Mouse (Mus musculus) B cell, adult 2 months (primary cell): ENCODE measurements around the gene Usp20.

Source experiments
- DNase-seq, 2 experiments: peaks; one replicate each; pipeline ENCODE4 v3.0.0; 2022

The Usp20 gene

DNA sequence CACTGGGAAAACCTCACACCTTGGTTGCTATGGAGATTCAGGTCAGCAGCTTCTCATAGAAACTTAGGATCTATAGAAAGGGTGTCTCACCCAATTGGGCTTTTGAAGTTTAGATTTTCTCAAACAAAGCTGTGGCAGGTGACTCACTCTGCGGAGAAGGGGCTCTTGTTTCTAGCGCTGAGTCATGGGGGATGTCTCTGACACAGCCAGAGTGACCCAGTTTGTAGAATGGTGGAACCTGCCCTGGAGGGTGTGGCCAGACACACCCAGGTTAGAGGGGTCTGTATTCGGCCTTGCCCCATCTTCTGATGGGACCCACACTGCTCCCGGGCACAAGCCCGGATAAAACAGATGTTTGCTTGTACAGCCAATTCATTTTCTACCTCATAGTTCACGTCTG, 60.8 kb downstream of the Usp20 start:
- no peak for DNase-seq

DNA sequence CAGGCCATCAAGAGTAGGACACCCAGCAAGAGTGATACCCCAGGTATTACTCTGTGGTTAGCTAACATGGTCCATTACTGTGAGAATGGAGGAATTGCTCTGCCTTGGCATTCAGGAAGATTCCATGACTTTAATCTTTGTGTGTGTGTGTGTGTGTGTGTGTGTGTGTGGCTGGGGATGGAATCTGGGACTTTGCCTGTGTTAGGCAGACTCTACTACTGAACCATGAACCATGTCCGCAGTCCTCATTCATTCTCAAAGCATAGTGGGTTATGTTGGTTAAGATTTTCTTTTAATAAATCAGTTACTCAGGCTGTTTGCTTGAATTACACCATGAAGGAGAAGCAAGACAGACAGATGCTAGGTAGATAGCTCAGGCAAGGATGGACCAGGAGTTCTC, 61.8 kb downstream of the Usp20 start:
- no peak for DNase-seq

DNA sequence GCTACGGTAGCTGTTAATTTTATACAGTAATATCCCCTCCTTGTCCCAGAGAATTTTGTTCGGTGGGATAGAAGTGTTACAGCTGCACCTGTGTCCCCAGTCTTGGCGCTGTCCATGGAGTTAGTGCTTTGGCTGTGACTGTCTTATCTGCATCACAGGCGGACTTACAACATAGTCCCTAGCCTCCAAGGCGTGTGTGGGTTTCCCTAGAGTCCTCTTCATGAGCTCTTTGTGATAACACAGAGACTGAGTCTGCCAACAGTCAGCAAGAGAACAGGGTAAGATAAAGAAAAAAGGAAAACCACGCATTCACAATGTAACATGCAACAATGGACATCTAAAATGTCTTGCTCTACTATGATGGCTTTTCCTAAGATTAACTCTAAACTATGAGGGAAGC, 66.0 kb downstream of the Usp20 start:
- no peak for DNase-seq

DNA sequence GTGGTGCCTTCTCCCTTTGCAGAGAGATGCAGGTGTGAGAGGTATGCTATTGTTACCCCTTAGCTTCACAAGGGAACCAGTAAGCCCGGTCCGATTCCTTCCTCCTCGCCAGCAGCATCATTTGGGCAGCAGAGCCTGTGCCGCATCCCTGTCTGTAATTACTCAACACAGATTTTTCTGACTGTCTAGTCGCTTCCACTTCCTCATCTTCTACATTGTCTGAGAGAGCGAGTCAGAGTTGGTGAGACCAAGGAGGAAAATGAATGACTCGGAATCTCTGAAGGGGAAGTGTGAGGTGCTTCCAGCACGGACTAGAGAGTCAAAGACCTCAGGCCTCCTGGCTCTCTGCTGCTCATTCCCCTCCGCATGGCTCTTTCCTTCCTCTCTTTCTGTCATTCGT, 70.4 kb downstream of the Usp20 start:
- DNase-seq, result no peak

DNA sequence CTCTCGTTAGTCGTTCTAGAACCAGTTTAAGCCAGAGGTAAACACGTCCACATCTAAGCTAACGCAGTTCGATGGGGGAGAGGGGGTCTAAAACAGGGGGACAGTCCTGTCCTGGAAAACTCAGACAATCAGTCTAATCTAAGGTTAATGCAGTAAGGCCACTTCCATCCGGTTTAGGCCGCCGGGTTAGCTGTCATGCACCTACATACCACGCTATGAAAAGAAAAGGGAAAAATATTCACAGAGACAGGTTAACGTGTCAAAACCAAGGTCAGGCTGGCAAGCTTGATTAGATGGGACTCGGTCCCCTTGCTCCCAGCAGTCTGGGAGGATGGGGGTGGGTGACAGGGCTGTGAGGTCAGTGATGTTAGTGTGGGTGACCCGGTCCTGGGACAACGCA, 71.3 kb downstream of the Usp20 start:
- no peak for DNase-seq

DNA sequence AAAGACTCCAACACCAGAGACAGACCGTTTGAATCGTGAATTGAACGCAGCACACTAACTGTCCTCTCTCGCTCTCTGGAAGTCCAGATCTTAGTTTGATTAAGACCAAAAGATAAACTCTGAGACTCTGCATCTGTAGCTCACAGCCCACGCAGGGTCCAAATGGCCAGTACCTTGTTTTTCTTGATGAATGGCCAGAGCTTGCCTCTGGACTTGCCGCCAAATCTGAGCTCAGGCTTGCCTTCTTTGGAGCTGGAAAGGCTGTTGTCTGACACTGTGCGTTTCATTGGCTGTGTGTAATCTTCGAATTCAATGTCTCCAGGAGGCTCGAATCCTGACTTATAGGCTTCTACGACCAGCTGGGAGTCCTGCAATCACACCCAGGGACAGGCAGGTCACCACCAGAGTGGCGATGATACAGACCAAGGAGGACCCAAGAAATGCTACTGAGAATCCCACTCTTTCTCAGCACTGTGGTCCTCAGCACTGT, 71.8 kb downstream of the Usp20 start:
- no peak for DNase-seq

DNA sequence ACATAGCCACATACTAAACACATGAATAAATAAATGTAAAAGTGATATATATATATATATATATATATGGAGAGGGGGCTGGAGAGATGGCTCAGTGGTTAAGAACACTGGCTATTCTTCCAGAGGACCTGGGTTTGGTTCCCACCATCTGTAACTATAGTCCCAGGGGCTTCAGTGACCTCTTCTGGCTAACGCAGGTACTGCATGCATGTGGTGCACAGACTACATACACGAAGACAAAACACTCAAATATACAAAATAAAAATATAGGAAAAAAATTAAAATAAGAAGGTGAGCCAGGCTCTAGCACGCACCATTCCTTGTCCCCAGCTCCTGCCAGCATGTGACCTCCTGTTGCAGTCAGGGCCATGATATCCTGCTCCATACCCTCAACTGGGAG, 74.0 kb downstream of the Usp20 start:
- peak; percentile 40 to 47 for DNase-seq

DNA sequence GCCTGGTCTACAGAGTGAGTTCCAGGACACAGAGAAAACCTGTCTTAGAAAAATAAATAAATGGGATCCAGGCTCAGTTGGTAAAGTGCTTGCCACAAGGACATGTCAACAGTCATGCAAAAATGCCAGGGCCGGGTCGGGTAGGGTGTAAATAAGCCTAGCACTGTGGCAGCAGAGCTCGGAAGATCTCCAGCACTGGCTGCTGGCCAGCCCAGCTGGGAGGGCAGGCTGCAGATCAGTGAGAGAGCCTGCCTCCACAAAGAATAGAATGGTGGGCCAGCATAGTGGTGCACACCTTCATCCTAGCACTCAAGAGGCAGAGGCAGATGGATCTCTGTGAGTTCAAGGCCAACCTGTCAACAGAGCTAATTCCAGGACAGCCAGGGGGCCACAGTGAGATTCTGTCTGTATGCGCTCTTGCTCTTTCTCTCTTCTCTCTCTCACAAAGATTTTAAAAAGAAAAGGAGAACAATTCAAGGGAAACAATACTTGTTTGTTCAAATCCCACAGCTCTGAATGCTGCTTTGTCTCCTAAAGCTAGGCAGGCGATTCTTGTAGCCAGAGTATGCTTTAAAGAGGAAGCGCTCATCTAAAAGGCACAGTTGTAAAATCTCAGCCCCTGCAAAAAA, 75.6 kb downstream of the Usp20 start:
- no peak for DNase-seq

DNA sequence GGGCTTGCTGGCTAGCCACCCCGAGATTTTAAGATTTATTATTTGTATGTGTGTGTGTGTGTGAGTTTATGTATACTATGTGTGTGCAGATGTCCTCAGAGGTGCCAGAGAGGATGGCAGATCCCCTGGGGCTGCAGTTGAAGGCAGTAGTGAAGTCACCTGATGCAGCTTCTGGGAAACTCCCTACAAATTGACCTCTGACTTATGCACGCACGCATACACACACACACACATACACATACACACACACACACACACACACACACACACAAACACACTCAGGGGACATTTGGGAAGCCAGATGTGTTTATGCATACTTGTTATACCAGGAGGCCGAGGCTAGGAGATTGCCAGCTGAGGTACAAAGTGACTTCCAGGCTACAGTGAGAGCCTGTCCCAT, 76.4 kb downstream of the Usp20 start:
- peak; percentile 11 to 26 for DNase-seq

DNA sequence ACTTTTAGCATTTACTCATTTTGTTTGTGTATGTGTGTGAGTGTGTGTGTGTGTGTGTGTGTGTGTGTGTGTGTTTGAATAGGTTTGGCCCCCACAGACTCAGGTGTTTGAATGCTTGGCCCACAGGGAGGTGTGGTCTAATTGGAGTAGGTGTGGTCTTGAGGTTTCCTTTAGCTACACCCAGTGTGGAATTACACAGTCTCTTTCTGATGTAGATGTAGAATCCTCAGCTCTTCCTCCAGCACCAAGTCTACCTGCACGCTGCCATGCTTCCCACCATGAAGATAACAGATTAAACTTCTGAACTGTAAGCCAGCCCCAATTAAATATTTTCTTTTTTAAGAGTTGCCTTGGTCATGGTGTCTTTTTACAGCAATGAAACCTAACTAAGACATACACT, 78.2 kb downstream of the Usp20 start:
- peak; percentile 55 to 65 for DNase-seq

DNA sequence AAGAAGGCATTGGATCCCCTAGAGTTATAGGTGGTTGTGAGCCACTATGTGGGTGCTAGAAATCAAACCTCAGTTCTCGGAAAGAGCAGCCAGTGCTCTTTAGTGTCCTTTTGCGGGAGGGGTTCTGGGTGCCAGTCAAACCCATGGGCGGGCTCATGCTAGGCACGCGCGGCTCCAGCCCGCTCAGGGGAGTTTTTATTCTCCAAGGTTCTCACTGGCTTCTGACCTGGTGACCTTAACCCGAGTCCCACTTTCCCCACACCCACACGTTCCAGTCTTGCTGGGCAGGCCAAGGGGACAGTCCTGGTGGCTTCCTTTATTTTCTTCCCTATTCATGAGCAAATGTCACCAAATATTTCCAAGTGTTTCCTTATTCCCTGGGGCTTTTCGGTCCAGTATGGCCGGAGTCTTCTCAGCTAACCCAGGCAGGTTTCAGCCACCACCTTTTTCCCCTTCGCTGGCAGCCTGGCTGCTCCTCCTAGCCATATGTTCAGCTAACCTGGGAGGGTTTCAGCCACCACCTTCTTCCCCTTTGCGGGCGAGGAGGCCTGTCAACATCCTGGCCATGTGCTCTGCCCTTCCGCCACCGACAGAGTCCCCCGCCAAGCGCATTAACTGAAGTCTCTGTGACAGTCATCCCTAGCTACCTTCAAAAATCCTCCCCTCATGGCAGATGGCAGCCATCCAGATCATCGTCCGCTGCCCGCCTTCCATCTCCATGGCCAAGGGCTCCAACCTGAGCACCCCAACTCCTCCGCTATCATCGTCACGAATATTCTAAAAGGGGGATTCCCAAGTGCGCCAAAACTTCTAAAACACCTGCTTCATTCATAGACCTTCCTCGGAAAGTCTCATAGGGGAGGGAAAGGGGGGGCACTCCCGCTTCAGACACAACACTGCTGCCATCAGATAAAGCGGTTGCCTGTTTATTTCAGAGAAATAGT, 79.0 kb downstream of the Usp20 start:
- peak; percentile 83 to 85 for DNase-seq

DNA sequence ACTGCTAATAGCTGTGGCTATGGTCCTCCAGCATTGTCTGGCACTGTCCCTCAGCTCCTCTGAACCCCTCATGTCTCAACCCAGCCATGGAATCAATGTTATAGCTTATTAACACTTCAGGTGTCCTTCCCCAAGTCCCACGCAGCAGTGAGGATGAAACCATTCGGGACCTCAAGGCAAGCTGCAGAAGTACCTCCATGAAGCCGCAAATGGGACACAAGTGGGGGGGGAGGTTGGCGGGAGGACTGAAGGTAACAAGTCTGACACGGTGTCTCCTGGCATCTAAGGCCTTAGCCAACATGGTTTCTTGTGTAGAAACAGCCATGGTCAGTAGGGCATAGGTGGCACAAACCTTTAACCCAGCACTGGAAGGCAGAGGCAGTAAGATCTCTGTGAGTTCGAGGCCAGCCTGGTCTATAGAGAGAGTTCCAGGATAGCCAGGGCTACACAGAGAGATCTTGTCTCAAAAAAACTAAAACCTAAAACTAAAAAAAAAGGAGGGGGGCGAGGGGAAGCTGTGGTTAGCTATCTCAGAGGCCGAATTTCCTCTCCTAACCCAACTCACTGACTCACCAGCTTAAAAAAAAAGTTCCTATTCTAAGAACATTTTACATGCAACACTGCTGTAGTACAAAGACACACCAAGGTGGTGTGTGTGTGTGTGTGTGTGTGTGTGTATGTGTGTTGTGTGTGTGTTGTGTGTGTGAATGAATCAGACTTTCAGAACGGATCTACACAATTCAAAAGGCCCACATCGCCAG, 80.0 kb downstream of the Usp20 start:
- DNase-seq, result peak; percentile 64 to 69

DNA sequence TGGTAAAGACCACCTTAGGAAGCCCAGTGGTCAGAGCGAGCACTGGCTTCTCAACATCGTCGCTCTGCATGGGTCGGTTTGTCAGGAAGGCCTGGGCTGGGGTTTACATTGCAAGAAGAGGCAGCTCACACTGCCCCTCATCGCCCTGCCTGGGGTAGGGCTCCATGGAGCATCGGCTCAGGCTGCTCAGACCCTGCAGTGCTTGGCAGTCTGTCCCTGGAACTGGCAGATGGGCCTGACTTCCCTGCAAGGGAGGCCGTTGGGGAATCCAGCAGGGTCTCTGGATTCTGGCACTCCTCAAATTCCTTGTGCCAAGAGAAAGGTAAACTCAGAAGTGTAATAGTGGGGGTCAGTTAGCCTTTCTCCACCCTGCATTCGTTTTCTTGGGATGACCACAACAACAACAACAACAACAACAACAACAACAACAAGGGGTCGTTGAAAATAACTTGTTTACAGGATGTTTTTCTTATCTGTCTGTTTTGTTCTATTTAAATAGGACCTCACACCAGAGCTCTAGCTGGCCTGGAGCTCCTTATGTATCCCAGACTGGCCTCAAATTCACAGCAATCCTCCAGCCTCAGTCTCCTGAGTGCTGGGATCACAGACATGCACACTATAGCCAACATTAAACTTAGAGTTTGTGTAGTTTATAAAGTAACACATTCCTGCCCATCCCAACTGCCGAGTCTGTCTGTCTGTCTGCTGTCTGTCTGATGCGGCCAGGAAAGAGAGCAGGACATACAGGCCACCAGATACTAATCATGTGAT, 84.1 kb downstream of the Usp20 start:
- no peak for DNase-seq

DNA sequence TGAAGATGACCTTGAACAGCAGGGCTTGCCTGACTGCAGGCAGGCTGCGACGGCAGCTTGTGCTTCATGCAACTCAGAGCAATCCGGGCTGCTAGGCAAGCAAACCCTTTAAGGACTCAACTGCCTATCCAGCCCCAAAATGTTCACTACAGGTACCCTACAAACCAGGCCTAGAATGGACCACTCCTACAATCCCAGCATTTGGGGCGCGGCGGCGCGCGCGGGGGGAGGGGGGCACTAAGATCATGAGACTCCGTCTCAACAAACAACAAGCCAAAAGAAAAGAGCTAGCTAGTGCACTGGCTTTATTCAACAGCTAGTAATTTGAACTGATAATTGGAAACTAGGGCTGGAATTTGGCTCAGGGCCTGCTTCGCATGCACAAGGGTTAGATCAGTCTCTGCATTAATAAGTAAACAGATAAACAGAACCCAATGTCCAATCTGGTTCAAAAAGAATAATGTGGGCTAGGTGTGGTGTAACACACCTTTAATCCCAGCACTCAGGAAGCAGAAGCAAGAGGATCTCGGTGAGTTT, 85.0 kb downstream of the Usp20 start:
- no peak for DNase-seq

DNA sequence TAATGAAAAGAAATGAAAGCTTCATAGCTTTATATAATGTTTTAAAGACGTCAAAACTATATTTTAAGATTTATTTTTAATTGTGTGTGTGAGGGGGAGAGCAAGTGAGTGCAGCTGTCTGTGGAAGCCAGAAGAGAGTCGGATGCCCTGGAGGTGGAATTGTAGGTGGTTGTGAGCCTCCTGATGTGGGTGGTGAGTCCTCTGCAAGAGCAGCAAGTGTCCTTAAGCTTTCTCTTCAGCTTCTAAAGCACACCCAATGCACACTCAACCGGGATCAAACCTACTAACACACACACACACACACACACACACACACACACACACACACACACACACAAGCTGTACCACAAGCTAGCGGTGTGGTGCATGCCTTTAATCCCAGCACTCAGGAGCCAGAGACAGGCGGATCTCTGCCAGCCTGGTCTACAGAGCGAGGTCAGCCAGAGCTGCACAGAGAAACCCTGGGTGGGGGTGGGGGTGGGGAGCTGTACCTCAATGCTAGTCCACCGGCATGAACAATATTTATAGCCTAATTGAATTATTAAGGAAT, 85.7 kb downstream of the Usp20 start:
- DNase-seq, result no peak

DNA sequence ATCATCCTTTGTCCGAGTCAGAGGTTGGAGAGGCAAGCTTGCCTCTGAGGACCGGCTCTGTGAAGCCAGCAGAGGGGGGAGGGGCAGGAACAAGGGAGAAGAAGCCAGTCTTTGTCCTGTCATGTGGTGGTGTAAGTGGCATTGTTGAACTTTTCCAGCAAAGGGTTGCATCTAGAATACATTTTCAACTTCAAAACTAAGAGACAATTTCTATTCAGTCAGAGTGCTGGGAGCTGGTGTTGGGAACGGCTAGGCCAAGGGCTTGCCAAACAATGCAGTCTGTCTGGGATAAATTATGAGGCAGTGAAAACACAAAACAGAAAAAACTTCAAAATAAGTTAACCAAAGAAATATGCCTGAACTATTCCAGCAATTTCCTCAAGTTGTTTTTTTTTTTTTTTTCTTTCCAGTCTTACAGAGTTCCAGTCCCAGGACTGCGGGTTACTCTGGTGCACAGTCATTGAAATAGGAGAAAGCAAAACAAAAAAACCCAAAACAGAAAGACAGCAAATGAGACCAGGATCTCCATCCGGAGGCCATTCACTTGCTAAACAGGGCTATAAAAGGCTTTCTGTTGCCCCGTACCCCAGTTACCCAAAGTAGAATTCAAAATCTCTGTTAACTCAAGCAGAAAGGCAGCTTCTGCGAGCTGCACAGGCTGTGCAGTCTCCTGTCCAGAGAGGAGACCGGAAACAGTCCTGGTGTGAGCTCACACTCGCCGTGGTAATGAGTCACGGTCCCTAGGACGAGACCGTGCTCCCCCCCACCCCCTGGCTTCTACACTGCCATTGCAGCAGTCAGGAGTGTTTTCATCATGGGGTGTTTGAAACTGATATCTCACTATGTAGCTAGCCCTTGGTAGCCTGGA, 86.4 kb downstream of the Usp20 start:
- DNase-seq, result peak in 1 of 2 experiments; percentile 21

DNA sequence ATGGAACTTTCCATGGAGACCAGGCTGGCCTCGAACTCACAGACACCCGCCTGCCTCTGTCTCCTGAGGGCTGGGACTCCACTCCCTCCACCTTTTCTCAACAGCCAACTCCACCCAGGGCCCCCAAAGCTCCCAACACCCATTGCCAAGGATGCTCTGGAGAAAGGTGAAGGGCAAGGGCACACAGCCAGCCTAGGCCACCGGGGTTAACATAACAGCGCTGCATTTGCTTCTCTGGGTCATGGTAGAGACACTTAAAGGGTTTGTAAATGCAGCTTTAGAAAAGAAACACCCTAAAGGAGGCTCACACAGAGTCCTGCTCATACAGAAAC, 87.0 kb downstream of the Usp20 start:
- DNase-seq, result no peak

DNA sequence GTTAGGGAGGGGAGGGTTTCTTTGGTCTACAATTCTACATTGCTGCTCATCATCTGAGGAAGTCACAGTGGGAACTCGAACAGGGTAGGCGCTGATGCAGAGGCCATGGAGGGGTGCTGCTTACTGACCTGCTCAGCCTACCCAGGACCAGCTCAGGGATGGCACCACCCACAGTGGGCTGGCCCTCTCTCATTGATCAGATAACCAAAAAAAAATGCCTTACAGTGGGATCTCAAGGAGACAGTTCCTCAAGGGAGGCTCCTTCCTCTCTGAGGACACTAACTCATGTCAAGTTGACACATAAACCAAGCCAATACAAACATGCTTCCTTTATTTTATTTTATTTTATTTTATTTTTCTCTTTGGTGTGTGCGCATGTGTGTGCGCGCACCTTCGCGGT, 87.4 kb downstream of the Usp20 start:
- no peak for DNase-seq
